Mouse (Mus musculus) kidney, adult 2 months (tissue): ENCODE measurements around the gene Gm20379.

Experiments used
- CTCF ChIP-seq: fragments of 200-500 bp; conservative IDR thresholded peaks from 2 replicates; pipeline ENCODE4 v1.5.1; 2011; ENCODE audit warnings: low read depth, mild to moderate bottlenecking, control low read depth, low read length, moderate library complexity, mixed read lengths; ENCODE audit not compliant: insufficient read depth, insufficient read length
- POLR2A ChIP-seq: fragments of 200-500 bp; IDR thresholded peaks from one replicate; pipeline ENCODE4 v1.6.1; 2011; ENCODE audit warnings: low read depth, low read length, control low read depth

- no peak for TF ChIP-seq CTCF
- no peak for TF ChIP-seq POLR2A
These were observed 20.2 kb downstream of the Gm20379 start for GRCm38 (mm10) chr13:92326030-92326429.
